Mouse (Mus musculus) spleen, postnatal 14 days (tissue): Measurements from ENCODE around the gene Tns1.

Experiments
- DNase-seq, 2 experiments: peaks; one replicate each; pipeline ENCODE4 v3.0.0; 2021 to 2022; ENCODE audit warnings: low spot score in 2 of 2

Tns1 gene

GRCm38 (mm10) chr1:74033407-74033806 lies 90.8 kb downstream of the Tns1 start:
- no peak for DNase-seq

GRCm38 (mm10) chr1:74032966-74033365 lies 91.3 kb downstream of the Tns1 start:
- DNase-seq = no peak

GRCm38 (mm10) chr1:74031771-74032609 lies 92.3 kb downstream of the Tns1 start:
- DNase-seq = no peak

GRCm38 (mm10) chr1:74030901-74031360 lies 93.3 kb downstream of the Tns1 start:
- no peak for DNase-seq

GRCm38 (mm10) chr1:74030285-74030684 lies 94.0 kb downstream of the Tns1 start:
- no peak for DNase-seq

GRCm38 (mm10) chr1:74029669-74030068 lies 94.6 kb downstream of the Tns1 start:
- no peak for DNase-seq

- DNase-seq = no peak
Observed at GRCm38 (mm10) chr1:74028881-74029266, 95.4 kb downstream of the Tns1 start.

- no peak for DNase-seq
Observed at GRCm38 (mm10) chr1:74028118-74028880, 96.0 kb downstream of the Tns1 start.

- DNase-seq = no peak
Observed at GRCm38 (mm10) chr1:74027559-74028091, 96.6 kb downstream of the Tns1 start.

- DNase-seq = no peak
Observed at GRCm38 (mm10) chr1:74026703-74027195, 97.5 kb downstream of the Tns1 start.

GRCm38 (mm10) chr1:74025651-74026226 lies 98.5 kb downstream of the Tns1 start:
- no peak for DNase-seq

GRCm38 (mm10) chr1:74025227-74025626 lies 99.0 kb downstream of the Tns1 start:
- no peak for DNase-seq

GRCm38 (mm10) chr1:74024452-74025190 lies 99.6 kb downstream of the Tns1 start:
- no peak for DNase-seq

GRCm38 (mm10) chr1:74022998-74023397 lies 101.3 kb downstream of the Tns1 start:
- DNase-seq = no peak

GRCm38 (mm10) chr1:74022536-74022935 lies 101.7 kb downstream of the Tns1 start:
- DNase-seq = no peak

- no peak for DNase-seq
Observed at GRCm38 (mm10) chr1:74020235-74020634, 104.0 kb downstream of the Tns1 start.

- no peak for DNase-seq
Observed at GRCm38 (mm10) chr1:74017399-74018172, 106.7 kb downstream of the Tns1 start.

GRCm38 (mm10) chr1:74016618-74017017 lies 107.6 kb downstream of the Tns1 start:
- no peak for DNase-seq

- no peak for DNase-seq
Observed at GRCm38 (mm10) chr1:74015513-74016234, 108.6 kb downstream of the Tns1 start.
